Mouse (Mus musculus): ENCODE measurements around the gene Mbnl1.

- TF ChIP-seq POLR2A (IDR thresholded peaks at IDR 0.05; ENCODE audit: insufficient read depth, low read depth, low read length) (no peak), CTCF (IDR thresholded peaks at IDR 0.05) (no peak)
These were observed 91.1 kb downstream of the Mbnl1 start for GRCm38 (mm10) chr3:60563529-60564243.

Measured in heart, adult 2 months (tissue).